Mouse (Mus musculus) thymus, adult 2 months (tissue): ENCODE results near the gene Il1rl1. TPM values are rescaled to one million over a fixed set of nuclear protein-coding genes. Genes with fewer than 3 reads are reported as not detected.

Experiments used
- DNase-seq: peaks from one replicate; pipeline ENCODE4 v3.0.0; 2021
- H3K27ac ChIP-seq: fragments of 200-500 bp; 2 replicates; pipeline ENCODE4 v1.5.1; 2012; ENCODE audit warnings: low read length, control low read depth; ENCODE audit not compliant: control insufficient read depth, insufficient read depth
- H3K27me3 ChIP-seq: fragments of 200-500 bp; 2 replicates; pipeline ENCODE4 v1.6.1; 2012; ENCODE audit warnings: mild to moderate bottlenecking, low read length, moderate library complexity, mixed read lengths; ENCODE audit not compliant: control insufficient read depth, insufficient read depth
- H3K36me3 ChIP-seq: fragments of 200-500 bp; 2 replicates; pipeline ENCODE4 v1.6.1; 2012; ENCODE audit warnings: mild to moderate bottlenecking, low read length, moderate library complexity; ENCODE audit not compliant: control insufficient read depth, insufficient read depth
- H3K4me1 ChIP-seq: fragments of 200-500 bp; replicated peaks from 2 replicates; pipeline ENCODE4 v1.6.1; 2012; ENCODE audit warnings: low read length; ENCODE audit not compliant: control insufficient read depth, insufficient read depth
- H3K4me3 ChIP-seq: fragments of 200-500 bp; 2 replicates; pipeline ENCODE4 v1.5.1; 2012; ENCODE audit warnings: mild to moderate bottlenecking, low read length, control low read depth, moderate library complexity; ENCODE audit not compliant: control insufficient read depth, insufficient read depth
- CTCF ChIP-seq: fragments of 200-500 bp; IDR thresholded peaks from 2 replicates; pipeline ENCODE4 v1.5.1; 2012; ENCODE audit warnings: mild to moderate bottlenecking, control low read depth, low read length, moderate library complexity, borderline replicate concordance; ENCODE audit not compliant: control insufficient read depth, poor library complexity, insufficient read depth; ENCODE audit errors: extremely low read depth
- POLR2A ChIP-seq: fragments of 200-500 bp; IDR thresholded peaks from 2 replicates; pipeline ENCODE4 v1.6.1; 2012; ENCODE audit warnings: mild to moderate bottlenecking, low read length, control low read depth, moderate library complexity; ENCODE audit not compliant: control insufficient read depth, poor library complexity, insufficient read depth; ENCODE audit errors: extremely low read depth
- WGBS: fragments of 180-500 bp; shearing (Covaris S2); methylation state at CpG from one replicate; pipeline ENCODE4 v1.1.7; 2018; 5-methylcytosine and 5-hydroxymethylcytosine counted together
- polyA plus RNA-seq: library from polyadenylated mRNA; depleted of rRNA; stranded (reverse); fragments of >200 nt; gene quantifications from 2 replicates; pipeline ENCODE4 v1.2.3, GENCODE M21; 2012

The Il1rl1 gene
- polyA plus RNA-seq, 1 experiment: 0.46 TPM

DNA sequence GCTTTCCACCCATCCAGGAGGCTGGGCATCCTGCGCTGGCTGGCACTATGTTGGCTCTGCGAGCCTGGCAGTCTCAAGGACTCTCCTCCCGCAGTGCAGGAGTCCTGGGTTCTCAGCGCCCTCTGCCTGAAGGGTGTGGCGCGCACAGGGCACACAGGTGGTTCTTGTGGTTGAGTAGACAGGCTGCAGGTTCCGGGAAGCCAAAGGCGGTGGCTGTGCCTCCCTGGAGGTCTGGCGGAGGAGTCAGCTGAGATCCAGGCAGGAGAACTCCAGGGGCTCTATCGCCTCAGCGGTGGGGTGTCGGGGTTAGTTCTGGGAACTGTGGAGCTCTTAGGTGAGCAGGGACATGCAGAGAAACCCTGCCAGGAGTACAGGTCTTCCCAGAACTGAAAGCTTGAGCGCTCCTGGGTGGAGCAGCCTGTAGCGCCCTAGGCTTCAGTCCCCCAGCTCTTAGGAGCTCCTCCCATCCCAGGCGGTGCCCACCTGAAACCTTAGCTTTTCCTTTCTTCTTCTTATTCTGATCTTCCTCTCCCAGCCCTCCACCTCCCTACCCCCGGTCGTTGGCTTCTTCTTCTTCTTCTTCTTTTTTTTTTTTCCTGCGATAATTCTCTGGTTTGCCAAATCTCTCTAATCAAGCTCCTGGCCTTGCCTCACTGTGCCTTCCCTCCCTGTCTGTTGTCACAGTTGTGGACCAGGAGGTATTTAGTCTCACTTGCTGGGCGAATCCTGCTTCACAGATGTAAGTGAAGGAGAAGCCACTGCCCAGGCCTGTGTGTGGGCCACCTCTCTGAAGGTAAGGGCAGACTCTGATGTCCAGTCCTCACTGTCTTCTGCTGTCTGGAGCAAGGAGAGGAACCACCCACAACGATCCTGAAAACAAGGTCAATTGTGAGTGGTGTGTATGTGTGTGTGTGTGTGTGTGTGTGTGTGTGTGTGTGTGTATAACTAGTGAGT, 36.4 kb downstream of the Il1rl1 start, which contains the start of gene Il18r1:
TSS of gene Il18r1 (plus strand) at position 76 of the 954 bp plus-strand sequence.
- WGBS: 9% methylated on average over 20 of the region's 20 CpGs
- peak within 1 kb of the TSS; percentile 25 for H3K4me3 ChIP-seq
- peaks cover 11% of the 10 kb centered on the region for H3K4me1 ChIP-seq
- no peaks in the 10 kb centered on the region for H3K27me3 ChIP-seq
- TF ChIP-seq POLR2A (no peak), CTCF (peak; percentile 31; the same call in 1 of the 2 replicates)
- no peaks in the 10 kb centered on the region for H3K36me3 ChIP-seq
- DNase-seq: peak; percentile 78
- no peak within 1 kb of the TSS for H3K27ac ChIP-seq

DNA sequence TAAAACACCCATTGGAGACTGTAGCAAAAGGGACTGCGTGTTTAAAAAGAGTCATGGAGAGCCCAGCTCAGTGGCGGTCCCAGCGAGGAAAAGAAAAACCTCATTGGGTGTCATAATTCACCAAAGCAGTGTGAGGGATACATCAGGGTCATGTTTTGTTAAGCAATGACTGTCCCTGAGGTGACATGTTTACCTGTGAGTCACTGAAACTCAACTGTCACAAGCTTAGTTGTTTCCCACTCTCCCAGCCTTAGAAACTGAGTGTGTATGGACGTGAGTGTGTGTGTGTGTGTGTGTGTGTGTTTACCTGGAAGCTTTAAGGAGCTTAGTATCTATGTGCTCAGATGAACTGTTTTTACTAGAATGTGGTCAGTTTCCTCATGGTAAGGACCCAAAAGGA, 37.9 kb downstream of the Il1rl1 start:
- no peak overlapping the region for H3K27ac ChIP-seq
- TF ChIP-seq POLR2A: no peak
- WGBS: 88% methylated on average over 4 of the region's 4 CpGs
- H3K4me1 ChIP-seq: peaks cover 11% of the 10 kb centered on the region
- no peak overlapping the region for H3K4me3 ChIP-seq
- DNase-seq: no peak
- no peaks in the 10 kb centered on the region for H3K36me3 ChIP-seq
- H3K27me3 ChIP-seq: no peaks in the 10 kb centered on the region

DNA sequence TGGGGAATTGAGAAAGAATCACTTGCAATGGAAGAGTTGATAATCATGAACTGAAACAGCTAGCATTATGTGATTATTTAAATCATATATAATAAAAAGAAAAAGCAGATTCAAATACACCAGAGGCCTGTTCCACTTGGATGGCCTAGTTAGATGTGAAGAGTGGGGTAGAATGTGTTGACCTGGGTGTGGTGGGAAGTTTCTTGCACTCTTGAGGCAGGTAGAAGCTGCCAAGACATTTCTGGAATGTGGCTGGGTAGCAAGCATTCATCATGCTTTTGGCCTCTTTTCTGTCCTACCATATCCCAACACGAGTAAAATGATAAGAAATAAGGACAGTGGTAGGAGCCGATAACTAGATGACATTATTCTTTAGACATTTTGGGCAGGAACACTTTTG, 39.4 kb downstream of the Il1rl1 start:
- Histone ChIP-seq H3K4me1 (peaks cover 11% of the 10 kb centered on the region), H3K36me3 (no peaks in the 10 kb centered on the region), H3K27ac (no peak overlapping the region), H3K27me3 (no peaks in the 10 kb centered on the region), H3K4me3 (no peak overlapping the region)
- TF ChIP-seq POLR2A (no peak), CTCF (no peak)
- WGBS: 85% methylated on average over 2 of the region's 2 CpGs
- no peak for DNase-seq

- DNase-seq: no peak
- H3K27ac ChIP-seq: no peak overlapping the region
- peaks cover 17% of the 10 kb centered on the region for H3K4me1 ChIP-seq
- no peak for TF ChIP-seq POLR2A
- TF ChIP-seq CTCF: no peak
- 7% methylated on average over 12 of the region's 12 CpGs for WGBS
- no peak overlapping the region for H3K4me3 ChIP-seq
- H3K36me3 ChIP-seq: no peaks in the 10 kb centered on the region
- no peaks in the 10 kb centered on the region for H3K27me3 ChIP-seq
Measured at GRCm38 (mm10) chr1:40469900-40470299, 40.5 kb downstream of the Il1rl1 start.

- 94% methylated on average over 1 of the region's 1 CpGs for WGBS
- Histone ChIP-seq H3K4me3 (no peak overlapping the region), H3K27me3 (no peaks in the 10 kb centered on the region), H3K36me3 (no peaks in the 10 kb centered on the region), H3K4me1 (peaks cover 22% of the 10 kb centered on the region), H3K27ac (no peak overlapping the region)
- TF ChIP-seq CTCF (no peak), POLR2A (no peak)
- no peak for DNase-seq
Measured at GRCm38 (mm10) chr1:40472401-40472800, 43.0 kb downstream of the Il1rl1 start.

DNA sequence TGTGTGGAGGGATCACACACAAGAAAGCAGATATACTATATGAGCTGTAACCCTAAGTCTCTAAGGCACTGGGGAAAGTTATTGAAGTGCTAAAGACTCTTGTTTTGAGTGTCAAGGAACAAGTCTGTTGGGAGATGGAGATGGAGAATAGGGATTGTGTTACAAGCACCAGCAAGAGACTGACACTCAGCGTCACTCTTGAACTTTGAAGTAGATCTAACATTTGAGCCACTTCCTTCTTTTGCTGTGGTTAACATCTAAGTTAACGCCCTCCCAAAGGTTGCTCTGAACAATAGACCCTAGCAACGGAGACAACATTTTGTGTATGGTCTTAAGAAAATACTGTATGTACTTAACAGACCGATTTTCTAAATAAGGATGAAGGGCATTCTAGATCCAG, 44.3 kb downstream of the Il1rl1 start:
- 17% methylated on average over 4 of the region's 4 CpGs for WGBS
- no peak for DNase-seq
- no peaks in the 10 kb centered on the region for H3K36me3 ChIP-seq
- H3K4me1 ChIP-seq: peaks cover 22% of the 10 kb centered on the region
- no peak overlapping the region for H3K4me3 ChIP-seq
- TF ChIP-seq CTCF (no peak), POLR2A (no peak)
- H3K27ac ChIP-seq: no peak overlapping the region
- H3K27me3 ChIP-seq: no peaks in the 10 kb centered on the region

GRCm38 (mm10) chr1:40474336-40474735, 45.0 kb downstream of the Il1rl1 start:
- TF ChIP-seq CTCF (no peak), POLR2A (no peak)
- peaks cover 22% of the 10 kb centered on the region for H3K4me1 ChIP-seq
- WGBS: 64% methylated on average over 5 of the region's 5 CpGs

More at GRCm38 (mm10) chr1:40474336-40474735, 45.0 kb downstream of the Il1rl1 start:
- Histone ChIP-seq H3K27ac (no peak overlapping the region), H3K4me3 (no peak overlapping the region), H3K27me3 (no peaks in the 10 kb centered on the region), H3K36me3 (no peaks in the 10 kb centered on the region)
- DNase-seq: no peak
